Mouse (Mus musculus): ENCODE data around the gene Prpf4. TPM values are rescaled to one million over a fixed set of nuclear protein-coding genes. Genes with fewer than 3 reads are reported as not detected.
A peak's percentile ranks its signal among the peaks of the same experiment; 100 is the strongest.

The Prpf4 gene
- polyA plus RNA-seq, 2 experiments, result 9.0 to 9.8 TPM

- peak overlapping the region; percentile 85 for H3K9ac ChIP-seq (replicated peaks)
- H3K27me3 ChIP-seq (ENCODE audit: control insufficient read depth, insufficient read depth, low read length), result no peaks in the 10 kb centered on the region
- DNase-seq (ENCODE audit: low read depth in 3 of 3, low spot score in 3 of 3), result no peak
- peak overlapping the region; percentile 75 for H3K4me2 ChIP-seq (ENCODE audit: low read depth)
- peak overlapping the region; percentile 38; the same call in 1 of the 2 replicates for H3K27ac ChIP-seq
- H3K9me3 ChIP-seq (ENCODE audit: control insufficient read depth, low read length), result no peaks in the 10 kb centered on the region
- no peak for ATAC-seq (ENCODE audit: insufficient read depth)
- H3K4me1 ChIP-seq (replicated peaks; ENCODE audit: control insufficient read depth in 2 of 2, insufficient read depth in 2 of 2, low read length in 1 of 2), result peaks cover 7 to 19% of the 10 kb centered on the region in 2 experiments
- WGBS (ENCODE audit: insufficient replicate concordance), result 16% methylated on average over 6 of the region's 6 CpGs
- TF ChIP-seq EP300 (IDR thresholded peaks at IDR 0.05; ENCODE audit: low read depth), result no peak
- no peak for TF ChIP-seq CTCF (IDR thresholded peaks at IDR 0.05; ENCODE audit: low read depth)
- H3K4me3 ChIP-seq (ENCODE audit: insufficient read depth in 1 of 2, low read depth in 2 of 2, low read length in 2 of 2), result peak overlapping the region; percentile 89 to 90
- H3K36me3 ChIP-seq (replicated peaks; ENCODE audit: control insufficient read depth, insufficient read depth, low read depth), result peaks cover 5% of the 10 kb centered on the region; the same call in 1 of the 2 replicates
Observed at GRCm38 (mm10) chr4:62361571-62361970, 47.0 kb upstream of the Prpf4 start.

GRCm38 (mm10) chr4:62361997-62362396 is 46.6 kb upstream of the Prpf4 start:
- Histone ChIP-seq H3K4me1 (replicated peaks; ENCODE audit: control insufficient read depth in 2 of 2, insufficient read depth in 2 of 2, low read length in 1 of 2) (peaks cover 7 to 19% of the 10 kb centered on the region in 2 experiments), H3K27ac (no peak overlapping the region), H3K27me3 (ENCODE audit: control insufficient read depth, insufficient read depth, low read length) (no peaks in the 10 kb centered on the region), H3K36me3 (replicated peaks; ENCODE audit: control insufficient read depth, insufficient read depth, low read depth) (0 out of 2 replicates have a peak, but pooled peaks cover under 1% of the 10 kb centered on the region), H3K9ac (replicated peaks) (peak overlapping the region; percentile 85), H3K4me3 (ENCODE audit: insufficient read depth in 1 of 2, low read depth in 2 of 2, low read length in 2 of 2) (peak overlapping the region in 1 of 2 experiments; percentile 89; a peak in 2 of 4 replicates), H3K9me3 (ENCODE audit: control insufficient read depth, low read length) (no peaks in the 10 kb centered on the region), H3K4me2 (ENCODE audit: low read depth) (peak overlapping the region; percentile 75)
- DNase-seq (ENCODE audit: low read depth in 3 of 3, low spot score in 3 of 3), result no peak
- TF ChIP-seq CTCF (IDR thresholded peaks at IDR 0.05; ENCODE audit: low read depth), result no peak
- TF ChIP-seq EP300 (IDR thresholded peaks at IDR 0.05; ENCODE audit: low read depth), result no peak
- no peak for ATAC-seq (ENCODE audit: insufficient read depth)
- 73% methylated on average over 1 of the region's 1 CpGs for WGBS (ENCODE audit: insufficient replicate concordance)

GRCm38 (mm10) chr4:62362437-62362836 is 46.2 kb upstream of the Prpf4 start:
- peak overlapping the region; percentile 47; the same call in 1 of the 2 replicates for H3K9ac ChIP-seq (replicated peaks)
- H3K4me1 ChIP-seq (replicated peaks; ENCODE audit: control insufficient read depth in 2 of 2, insufficient read depth in 2 of 2, low read length in 1 of 2), result peaks cover 11 to 23% of the 10 kb centered on the region in 2 experiments
- no peak for DNase-seq (ENCODE audit: low read depth in 3 of 3, low spot score in 3 of 3)
- no peaks in the 10 kb centered on the region for H3K36me3 ChIP-seq (replicated peaks; ENCODE audit: control insufficient read depth, insufficient read depth, low read depth)
- H3K27ac ChIP-seq, result no peak overlapping the region
- H3K4me2 ChIP-seq (ENCODE audit: low read depth), result peak overlapping the region; percentile 75
- ATAC-seq (ENCODE audit: insufficient read depth), result no peak
- H3K4me3 ChIP-seq (ENCODE audit: insufficient read depth in 1 of 2, low read depth in 2 of 2, low read length in 2 of 2), result peak overlapping the region in 1 of 2 experiments; percentile 89; a peak in 1 of 4 replicates
- no peak for TF ChIP-seq EP300 (IDR thresholded peaks at IDR 0.05; ENCODE audit: low read depth)
- TF ChIP-seq CTCF (IDR thresholded peaks at IDR 0.05; ENCODE audit: low read depth), result no peak
- H3K27me3 ChIP-seq (ENCODE audit: control insufficient read depth, insufficient read depth, low read length), result no peaks in the 10 kb centered on the region
- no peaks in the 10 kb centered on the region for H3K9me3 ChIP-seq (ENCODE audit: control insufficient read depth, low read length)
- 52% methylated on average over 2 of the region's 2 CpGs for WGBS (ENCODE audit: insufficient replicate concordance)

- Histone ChIP-seq H3K4me2 (ENCODE audit: low read depth) (no peak overlapping the region; the same call in 1 of the 2 replicates), H3K27ac (no peak overlapping the region), H3K9ac (replicated peaks) (no peak overlapping the region), H3K9me3 (ENCODE audit: control insufficient read depth, low read length) (no peaks in the 10 kb centered on the region), H3K27me3 (ENCODE audit: control insufficient read depth, insufficient read depth, low read length) (no peaks in the 10 kb centered on the region), H3K36me3 (replicated peaks; ENCODE audit: control insufficient read depth, insufficient read depth, low read depth) (no peaks in the 10 kb centered on the region), H3K4me1 (replicated peaks; ENCODE audit: control insufficient read depth in 2 of 2, insufficient read depth in 2 of 2, low read length in 1 of 2) (peaks cover 23 to 29% of the 10 kb centered on the region in 2 experiments), H3K4me3 (ENCODE audit: insufficient read depth in 1 of 2, low read depth in 2 of 2, low read length in 2 of 2) (no peak overlapping the region)
- TF ChIP-seq CTCF (IDR thresholded peaks at IDR 0.05; ENCODE audit: low read depth), result no peak
- TF ChIP-seq EP300 (IDR thresholded peaks at IDR 0.05; ENCODE audit: low read depth), result no peak
- 79% methylated on average over 8 of the region's 8 CpGs for WGBS (ENCODE audit: insufficient replicate concordance)
- no peak for DNase-seq (ENCODE audit: low read depth in 3 of 3, low spot score in 3 of 3)
- no peak for ATAC-seq (ENCODE audit: insufficient read depth)
Observed at GRCm38 (mm10) chr4:62364299-62364698, 44.3 kb upstream of the Prpf4 start.

- TF ChIP-seq EP300 (IDR thresholded peaks at IDR 0.05; ENCODE audit: low read depth) (no peak), CTCF (IDR thresholded peaks at IDR 0.05; ENCODE audit: low read depth) (no peak)
- H3K9ac ChIP-seq (replicated peaks), result no peak overlapping the region
- no peaks in the 10 kb centered on the region for H3K36me3 ChIP-seq (replicated peaks; ENCODE audit: control insufficient read depth, insufficient read depth, low read depth)
- no peak for ATAC-seq (ENCODE audit: insufficient read depth)
- DNase-seq (ENCODE audit: low read depth in 3 of 3, low spot score in 3 of 3), result no peak
- 0 out of 2 replicates have a peak overlapping the region, but pooled peaks have one; percentile 3 for H3K4me2 ChIP-seq (ENCODE audit: low read depth)
- 69% methylated on average over 4 of the region's 4 CpGs for WGBS (ENCODE audit: insufficient replicate concordance)
- no peak overlapping the region for H3K4me3 ChIP-seq (ENCODE audit: insufficient read depth in 1 of 2, low read depth in 2 of 2, low read length in 2 of 2)
- H3K4me1 ChIP-seq (replicated peaks; ENCODE audit: control insufficient read depth in 2 of 2, insufficient read depth in 2 of 2, low read length in 1 of 2), result peaks cover 37 to 45% of the 10 kb centered on the region in 2 experiments
- no peaks in the 10 kb centered on the region for H3K9me3 ChIP-seq (ENCODE audit: control insufficient read depth, low read length)
- H3K27me3 ChIP-seq (ENCODE audit: control insufficient read depth, insufficient read depth, low read length), result no peaks in the 10 kb centered on the region
- no peak overlapping the region for H3K27ac ChIP-seq
Observed at GRCm38 (mm10) chr4:62366291-62366690, 42.3 kb upstream of the Prpf4 start.
